1 mouse cellular context compared by ENCODE assay signal in genomic region chr16:17508546-17509239, GRCm38 (mm10).
TF ChIP-seq lines count a peak whose summit lies in the region.

Lztr1 (plus strand) TSS chr16:17508688.

TF ChIP-seq in CH12.LX, 34 proteins besides CTCF, POLR2A, EP300 and RAD21 (continued from another document):
- TF ChIP-seq POLR2AphosphoS2 (IDR thresholded peaks at IDR 0.05; ENCODE audit: low read depth, low read length) (peak; percentile 93), IRF4 (IDR thresholded peaks at IDR 0.05; ENCODE audit: low read depth, low read length) (peak; percentile 3; the same call in 1 of the 2 replicates), NRF1 (IDR thresholded peaks at IDR 0.05; ENCODE audit: low read depth, low read length) (peak; percentile 15; the same call in 1 of the 2 replicates), ELF1 (IDR thresholded peaks at IDR 0.05; ENCODE audit: low read depth, low read length) (peak; percentile 88), ETS1 (conservative IDR thresholded peaks at IDR 0.05; ENCODE audit: low read depth, low read length) (no peak), CHD2 (IDR thresholded peaks at IDR 0.05; ENCODE audit: low read length) (peak; percentile 88), MAZ (IDR thresholded peaks at IDR 0.05; ENCODE audit: low read depth, low read length) (peak; percentile 100), ZC3H11A (IDR thresholded peaks at IDR 0.05; ENCODE audit: low read depth, low read length) (no peak), GABPA (IDR thresholded peaks at IDR 0.05; ENCODE audit: insufficient replicate concordance, low read depth, low read length) (peak; percentile 68; the same call in 1 of the 2 replicates), HCFC1 (IDR thresholded peaks at IDR 0.05; ENCODE audit: low read depth, low read length) (peak; percentile 95), MAX (IDR thresholded peaks at IDR 0.05; ENCODE audit: low read length) (peak; percentile 83), CHD1 (IDR thresholded peaks at IDR 0.05; ENCODE audit: low read depth, low read length) (no peak), TBP (conservative IDR thresholded peaks at IDR 0.05; ENCODE audit: low read depth, low read length) (0 out of 2 replicates have a peak, but pooled peaks have one; percentile 71), UBTF (IDR thresholded peaks at IDR 0.05; ENCODE audit: low read depth, low read length) (0 out of 2 replicates have a peak, but pooled peaks have one; percentile 27), USF2 (conservative IDR thresholded peaks at IDR 0.05; ENCODE audit: low read depth, low read length) (no peak), SIN3A (IDR thresholded peaks at IDR 0.05; ENCODE audit: low read length) (peak; percentile 88), KAT2A (IDR thresholded peaks at IDR 0.05; ENCODE audit: insufficient replicate concordance, low read length) (peak; percentile 96; the same call in 1 of the 2 replicates), ZKSCAN1 (IDR thresholded peaks at IDR 0.05; ENCODE audit: borderline replicate concordance, low read depth, low read length) (no peak), E2F4 (IDR thresholded peaks at IDR 0.05; ENCODE audit: insufficient replicate concordance, low read depth, low read length) (no peak), ZMIZ1 (IDR thresholded peaks at IDR 0.05; ENCODE audit: low read depth, low read length) (peak; percentile 89), SMC3 (IDR thresholded peaks at IDR 0.05; ENCODE audit: low read depth, low read length) (no peak)
